Mouse (Mus musculus) adrenal gland, adult (tissue): Measurements from ENCODE around the gene H2-T23.
"Not testable (repeated sequence)": the region's sequence is repeated elsewhere in the genome, so short reads cannot be mapped to it uniquely, and the experiment has no call there.

Experiments used
- DNase-seq, 2 experiments: peaks; one replicate each; pipeline ENCODE4 v3.0.0; 2022 to 2023; ENCODE audit warnings: low spot score in 1 of 2; ENCODE audit not compliant: inconsistent age in 2 of 2

H2-T23 gene

GRCm38 (mm10) chr17:36023710-36024654 is 8.7 kb downstream of the H2-T23 start:
- peak; percentile 50 to 82 for DNase-seq

- no peak for DNase-seq
These were observed 9.7 kb downstream of the H2-T23 start for GRCm38 (mm10) chr17:36022922-36023321.

- no peak for DNase-seq
These were observed 10.6 kb downstream of the H2-T23 start for GRCm38 (mm10) chr17:36022098-36022497.

GRCm38 (mm10) chr17:36021309-36021708 is 11.3 kb downstream of the H2-T23 start:
- DNase-seq = peak in 1 of 2 experiments; percentile 49

- DNase-seq = peak; percentile 79 to 93
These were observed 12.2 kb downstream of the H2-T23 start, which contains the start of gene H2-T24 for GRCm38 (mm10) chr17:36020191-36021073. Gene H2-T24, minus strand, starts transcription at chr17:36020560.

GRCm38 (mm10) chr17:36019519-36019918 is 13.1 kb downstream of the H2-T23 start:
- no peak for DNase-seq

- DNase-seq = peak in 1 of 2 experiments; percentile 71
These were observed 13.7 kb downstream of the H2-T23 start for GRCm38 (mm10) chr17:36018979-36019378.

- DNase-seq = no peak
These were observed 15.6 kb downstream of the H2-T23 start for GRCm38 (mm10) chr17:36017046-36017445.

GRCm38 (mm10) chr17:36014977-36015376 is 17.7 kb downstream of the H2-T23 start:
- DNase-seq = no peak

GRCm38 (mm10) chr17:36004409-36004808 is 28.2 kb downstream of the H2-T23 start:
- not testable (repeated sequence) for DNase-seq

- DNase-seq = no peak
These were observed 29.3 kb downstream of the H2-T23 start for GRCm38 (mm10) chr17:36003331-36003730.

GRCm38 (mm10) chr17:36001966-36002365 is 30.7 kb downstream of the H2-T23 start:
- DNase-seq = no peak

GRCm38 (mm10) chr17:36001121-36001897 is 31.3 kb downstream of the H2-T23 start:
- peak in 1 of 2 experiments; percentile 38 for DNase-seq

- DNase-seq = no peak
These were observed 32.3 kb downstream of the H2-T23 start for GRCm38 (mm10) chr17:36000349-36000748.

GRCm38 (mm10) chr17:35999356-35999755 is 33.3 kb downstream of the H2-T23 start:
- DNase-seq = no peak

- DNase-seq = no peak
These were observed 33.9 kb downstream of the H2-T23 start for GRCm38 (mm10) chr17:35998545-35999305.

GRCm38 (mm10) chr17:35997713-35998510 is 34.7 kb downstream of the H2-T23 start:
- peak; percentile 36 to 72 for DNase-seq

GRCm38 (mm10) chr17:35996949-35997348 is 35.7 kb downstream of the H2-T23 start:
- DNase-seq = peak; percentile 96 to 100

GRCm38 (mm10) chr17:35994879-35995240 is 37.8 kb downstream of the H2-T23 start:
- DNase-seq = no peak
